Comparison of ENCODE assay signal across 17 mouse cellular contexts in genomic region chr2:13451495-13452491, GRCm38 (mm10). TPM values are rescaled to one million over a fixed set of nuclear protein-coding genes. Genes with fewer than 3 reads are reported as not detected.
DNase-seq lines count a peak whose midpoint lies in the region; ATAC-seq and TF ChIP-seq lines count a peak whose summit lies in the region.
"Had no signal": no experiment of that assay in that cellular context is flagged by ENCODE, and none has a peak within 500 bp of the region (broad histone marks: within the 10 kb centered on the region; RNA-seq: fewer than 3 reads in every experiment).

No protein-coding gene starts in this region.

- no peak overlapping the region for H3K9ac ChIP-seq in forebrain, postnatal 0 days
- no peak overlapping the region for H3K9ac ChIP-seq in forebrain, embryonic 11.5 days (ENCODE audit: low read length)
- no peak overlapping the region for H3K9ac ChIP-seq in midbrain, embryonic 14.5 days (replicated peaks; ENCODE audit: low read length)
- H3K9ac ChIP-seq in midbrain, embryonic 11.5 days (ENCODE audit: low read length): no peak overlapping the region
- H3K9ac ChIP-seq in embryonic facial prominence, embryonic 13.5 days: no peak overlapping the region
- H3K9ac ChIP-seq in limb, embryonic 13.5 days: no peak overlapping the region
- H3K9ac ChIP-seq: hindbrain, embryonic 12.5 days; intestine, embryonic 15.5 days; liver, embryonic 14.5 days had no signal

- 63% methylated on average over 13 of the region's 13 CpGs for WGBS in forebrain, postnatal 0 days
- WGBS in forebrain, embryonic 11.5 days: 72% methylated on average over 13 of the region's 13 CpGs
- WGBS in midbrain, embryonic 14.5 days: 55% methylated on average over 13 of the region's 13 CpGs
- 69% methylated on average over 13 of the region's 13 CpGs for WGBS in midbrain, embryonic 11.5 days
- 40% methylated on average over 13 of the region's 13 CpGs for WGBS in embryonic facial prominence, embryonic 13.5 days
- 24% methylated on average over 13 of the region's 13 CpGs for WGBS in limb, embryonic 13.5 days

- H3K9me3 ChIP-seq in forebrain, postnatal 0 days (ENCODE audit: low read length): no peaks in the 10 kb centered on the region
- H3K9me3 ChIP-seq in forebrain, embryonic 11.5 days (ENCODE audit: control insufficient read depth, low read length): no peaks in the 10 kb centered on the region
- no peaks in the 10 kb centered on the region for H3K9me3 ChIP-seq in midbrain, embryonic 14.5 days (ENCODE audit: control insufficient read depth, low read length)
- no peaks in the 10 kb centered on the region for H3K9me3 ChIP-seq in midbrain, embryonic 11.5 days (ENCODE audit: control insufficient read depth, low read length)
- H3K9me3 ChIP-seq in embryonic facial prominence, embryonic 13.5 days: no peaks in the 10 kb centered on the region
- H3K9me3 ChIP-seq in limb, embryonic 13.5 days: no peaks in the 10 kb centered on the region
- H3K9me3 ChIP-seq: hindbrain, embryonic 12.5 days; intestine, embryonic 15.5 days had no signal

- DNase-seq in forebrain, postnatal 0 days: no peak
- DNase-seq in forebrain, embryonic 11.5 days (ENCODE audit: low spot score): no peak
- peak; percentile 8 for DNase-seq in midbrain, embryonic 14.5 days
- no peak for DNase-seq in midbrain, embryonic 11.5 days (ENCODE audit: low spot score, missing footprints)
- no peak for DNase-seq in thymus, adult 18-20 months
- DNase-seq in layer of hippocampus, postnatal 10 days (ENCODE audit: low spot score in 2 of 2): no peak
- DNase-seq: cerebellum, adult 9-10 months; kidney, postnatal 10 days; lung, postnatal 14 days; thymus, adult 2 months had no signal

- no peaks in the 10 kb centered on the region for H3K27me3 ChIP-seq in forebrain, postnatal 0 days (ENCODE audit: insufficient read depth, low read length)
- no peaks in the 10 kb centered on the region for H3K27me3 ChIP-seq in forebrain, embryonic 11.5 days (ENCODE audit: control insufficient read depth, insufficient read depth, low read length)
- no peaks in the 10 kb centered on the region for H3K27me3 ChIP-seq in midbrain, embryonic 14.5 days (ENCODE audit: control insufficient read depth, insufficient read depth, low read length)
- no peaks in the 10 kb centered on the region for H3K27me3 ChIP-seq in midbrain, embryonic 11.5 days (ENCODE audit: control insufficient read depth, insufficient read depth, low read length)
- no peaks in the 10 kb centered on the region for H3K27me3 ChIP-seq in embryonic facial prominence, embryonic 13.5 days
- no peaks in the 10 kb centered on the region for H3K27me3 ChIP-seq in limb, embryonic 13.5 days
- H3K27me3 ChIP-seq: hindbrain, embryonic 12.5 days; intestine, embryonic 15.5 days had no signal

- H3K36me3 ChIP-seq in forebrain, postnatal 0 days (ENCODE audit: insufficient read depth): no peaks in the 10 kb centered on the region
- no peaks in the 10 kb centered on the region for H3K36me3 ChIP-seq in forebrain, embryonic 11.5 days (ENCODE audit: control insufficient read depth, insufficient read depth, low read length)
- H3K36me3 ChIP-seq in midbrain, embryonic 14.5 days (ENCODE audit: control insufficient read depth, insufficient read depth, low read length): no peaks in the 10 kb centered on the region
- no peaks in the 10 kb centered on the region for H3K36me3 ChIP-seq in midbrain, embryonic 11.5 days (ENCODE audit: control insufficient read depth, insufficient read depth, low read length)
- H3K36me3 ChIP-seq in embryonic facial prominence, embryonic 13.5 days: no peaks in the 10 kb centered on the region
- H3K36me3 ChIP-seq in limb, embryonic 13.5 days: no peaks in the 10 kb centered on the region
- H3K36me3 ChIP-seq: hindbrain, embryonic 12.5 days; intestine, embryonic 15.5 days had no signal

- no peaks in the 10 kb centered on the region for H3K4me1 ChIP-seq in forebrain, postnatal 0 days (ENCODE audit: insufficient read depth)
- no peaks in the 10 kb centered on the region for H3K4me1 ChIP-seq in forebrain, embryonic 11.5 days (replicated peaks; ENCODE audit: control insufficient read depth, insufficient read depth, low read length)
- H3K4me1 ChIP-seq in midbrain, embryonic 14.5 days (ENCODE audit: control insufficient read depth, insufficient read depth, low read length): peaks cover 5% of the 10 kb centered on the region; the same call in 1 of the 2 replicates
- no peaks in the 10 kb centered on the region for H3K4me1 ChIP-seq in midbrain, embryonic 11.5 days (ENCODE audit: control insufficient read depth, insufficient read depth, low read length)
- peaks cover 13% of the 10 kb centered on the region for H3K4me1 ChIP-seq in embryonic facial prominence, embryonic 13.5 days
- peaks cover 28% of the 10 kb centered on the region for H3K4me1 ChIP-seq in limb, embryonic 13.5 days
- H3K4me1 ChIP-seq: hindbrain, embryonic 12.5 days; intestine, embryonic 15.5 days had no signal

- H3K27ac ChIP-seq in forebrain, postnatal 0 days (ENCODE audit: low read depth, low read length): no peak overlapping the region
- no peak overlapping the region for H3K27ac ChIP-seq in forebrain, embryonic 11.5 days (ENCODE audit: low read depth, low read length)
- no peak overlapping the region for H3K27ac ChIP-seq in midbrain, embryonic 14.5 days (replicated peaks; ENCODE audit: low read depth, low read length)
- no peak overlapping the region for H3K27ac ChIP-seq in midbrain, embryonic 11.5 days (ENCODE audit: low read depth, low read length)
- peak overlapping the region; percentile 62 for H3K27ac ChIP-seq in embryonic facial prominence, embryonic 13.5 days
- H3K27ac ChIP-seq in limb, embryonic 13.5 days: peak overlapping the region; percentile 49; the same call in 1 of the 2 replicates
- H3K27ac ChIP-seq: intestine, embryonic 15.5 days; liver, embryonic 14.5 days had no signal

- H3K4me3 ChIP-seq in forebrain, postnatal 0 days (ENCODE audit: low read depth, low read length): no peak overlapping the region
- H3K4me3 ChIP-seq in forebrain, embryonic 11.5 days (ENCODE audit: low read depth, low read length): no peak overlapping the region
- H3K4me3 ChIP-seq in midbrain, embryonic 14.5 days (replicated peaks; ENCODE audit: low read depth, low read length): no peak overlapping the region
- H3K4me3 ChIP-seq in midbrain, embryonic 11.5 days (ENCODE audit: low read depth, low read length): no peak overlapping the region
- H3K4me3 ChIP-seq in embryonic facial prominence, embryonic 13.5 days: no peak overlapping the region
- H3K4me3 ChIP-seq in limb, embryonic 13.5 days: no peak overlapping the region
- H3K4me3 ChIP-seq: hindbrain, embryonic 12.5 days; intestine, embryonic 15.5 days had no signal

- ATAC-seq in forebrain, postnatal 0 days: peak; percentile 40; the same call in 1 of the 2 replicates
- ATAC-seq in forebrain, embryonic 11.5 days (replicated peaks; ENCODE audit: low FRiP score): no peak
- ATAC-seq in midbrain, embryonic 14.5 days (ENCODE audit: low FRiP score, low TSS enrichment): no peak
- no peak for ATAC-seq in midbrain, embryonic 11.5 days (ENCODE audit: low FRiP score)
- no peak for ATAC-seq in embryonic facial prominence, embryonic 13.5 days (ENCODE audit: insufficient number of reproducible peaks, insufficient read depth, low FRiP score, low TSS enrichment, low read depth)
- peak; percentile 83 for ATAC-seq in limb, embryonic 13.5 days (ENCODE audit: low FRiP score, low read depth)
- ATAC-seq: forebrain, embryonic 14.5 days; intestine, embryonic 15.5 days had no signal

- H3K4me2 ChIP-seq in forebrain, postnatal 0 days (ENCODE audit: low read depth): no peak overlapping the region
- H3K4me2 ChIP-seq in forebrain, embryonic 11.5 days (ENCODE audit: low read depth, low read length, severe bottlenecking): no peak overlapping the region
- H3K4me2 ChIP-seq in midbrain, embryonic 14.5 days (ENCODE audit: low read length): no peak overlapping the region
- H3K4me2 ChIP-seq in midbrain, embryonic 11.5 days: no peak overlapping the region
- H3K4me2 ChIP-seq in embryonic facial prominence, embryonic 13.5 days: no peak overlapping the region; the same call in 1 of the 2 replicates
- no peak overlapping the region for H3K4me2 ChIP-seq in limb, embryonic 13.5 days (replicated peaks)
- H3K4me2 ChIP-seq: hindbrain, embryonic 12.5 days; intestine, embryonic 15.5 days had no signal

- TF ChIP-seq CTCF in forebrain, postnatal 0 days (IDR thresholded peaks at IDR 0.05; ENCODE audit: low read depth): no peak

RNA-seq across cellular contexts. Expression of gene Cubn, which starts 39.8 kb away (rescaled TPM):
- total RNA-seq in forebrain, postnatal 0 days (2014; rRNA removed): 0.62 and 1.1 TPM in 2 replicates
- 0.14 and 0.25 TPM in 2 replicates for polyA plus RNA-seq in forebrain, postnatal 0 days (2015; fragmentation: Nextera tagmentation; extraction: Ambion mirVana)
- 0.32 and 0.49 TPM in 2 replicates for polyA plus RNA-seq in forebrain, embryonic 11.5 days (2014; fragmentation: Nextera tagmentation; extraction: Ambion mirVana)
- 0.54 and 0.67 TPM in 2 replicates for polyA plus RNA-seq in midbrain, embryonic 14.5 days (2014; fragmentation: Nextera tagmentation; extraction: Ambion mirVana)
- polyA plus RNA-seq in midbrain, embryonic 11.5 days (2014; fragmentation: Nextera tagmentation; extraction: Ambion mirVana): 0.59 and 0.78 TPM in 2 replicates
- polyA plus RNA-seq in embryonic facial prominence, embryonic 13.5 days (2015; fragmentation: Nextera tagmentation; extraction: Ambion mirVana): 0.14 and 0.55 TPM in 2 replicates
- 0.06 and 0.19 TPM in 2 replicates for polyA plus RNA-seq in limb, embryonic 13.5 days (2015; fragmentation: Nextera tagmentation; extraction: Ambion mirVana)
- total RNA-seq in layer of hippocampus, postnatal 10 days (2021): under 1 TPM; 0.33 to 0.34 TPM
- total RNA-seq: megakaryocyte-erythroid progenitor cell, adult 5-6 weeks had no signal

Comparison
In these comparisons a context has a peak if more than half of its experiments do, and no peak if none do; other contexts are left out.
1. ATAC-seq: peak in forebrain, postnatal 0 days (single experiment) and limb, embryonic 13.5 days (single experiment); none in forebrain, embryonic 11.5 days (single experiment), midbrain, embryonic 14.5 days (single experiment), midbrain, embryonic 11.5 days (single experiment) and embryonic facial prominence, embryonic 13.5 days (single experiment).
2. H3K27ac ChIP-seq: peak in embryonic facial prominence, embryonic 13.5 days (single experiment) and limb, embryonic 13.5 days (single experiment); none in forebrain, postnatal 0 days (single experiment), forebrain, embryonic 11.5 days (single experiment), midbrain, embryonic 14.5 days (single experiment) and midbrain, embryonic 11.5 days (single experiment).